Mouse (Mus musculus) thymus, postnatal 4 days (tissue): Measurements from ENCODE around the gene H6pd.

Source experiments
- DNase-seq: peaks from one replicate; pipeline ENCODE4 v3.0.0; 2021

Gene H6pd

DNA sequence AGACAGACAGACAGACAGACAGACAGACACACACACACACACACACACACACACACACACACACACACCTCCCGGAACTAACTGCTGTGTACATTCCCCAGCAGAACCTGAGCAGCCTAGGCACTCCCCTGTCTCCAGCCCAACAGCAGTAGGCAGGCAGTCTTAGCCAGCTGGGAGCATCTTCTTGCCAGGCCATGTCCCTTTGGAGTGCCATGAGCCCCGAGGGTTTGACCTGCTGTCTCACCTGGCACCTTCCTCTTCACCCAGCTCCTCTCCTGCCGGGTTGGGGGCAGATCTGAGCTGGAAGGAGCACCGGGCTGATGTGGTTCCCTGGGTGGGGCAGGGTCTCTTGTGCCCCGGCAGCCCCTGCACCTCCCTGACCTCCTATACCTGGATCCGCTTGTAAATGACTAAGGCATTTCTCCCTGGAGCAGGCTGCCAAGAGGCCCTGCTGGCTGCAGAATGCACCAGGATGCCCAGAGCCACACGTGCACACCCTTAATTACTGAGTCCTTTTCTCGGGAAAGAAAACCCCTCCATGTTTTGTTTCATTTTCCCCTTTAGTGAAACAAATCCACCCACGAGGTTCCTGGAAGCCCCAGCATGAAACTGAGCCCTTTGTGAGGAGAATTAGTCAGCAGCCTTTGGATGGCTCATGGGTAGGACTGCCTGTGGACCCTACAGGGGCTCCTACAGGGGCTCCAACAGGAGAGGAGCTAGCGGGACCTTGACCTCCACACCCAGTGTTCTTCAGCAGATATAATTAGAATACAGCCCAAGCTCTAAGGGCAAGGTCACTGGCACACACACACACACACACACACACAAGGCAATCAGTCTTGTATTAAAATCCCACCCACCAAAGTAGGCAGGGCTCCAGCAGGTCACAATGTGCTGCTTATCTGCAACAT is 65.7 kb downstream of the H6pd start:
- DNase-seq, result no peak

DNA sequence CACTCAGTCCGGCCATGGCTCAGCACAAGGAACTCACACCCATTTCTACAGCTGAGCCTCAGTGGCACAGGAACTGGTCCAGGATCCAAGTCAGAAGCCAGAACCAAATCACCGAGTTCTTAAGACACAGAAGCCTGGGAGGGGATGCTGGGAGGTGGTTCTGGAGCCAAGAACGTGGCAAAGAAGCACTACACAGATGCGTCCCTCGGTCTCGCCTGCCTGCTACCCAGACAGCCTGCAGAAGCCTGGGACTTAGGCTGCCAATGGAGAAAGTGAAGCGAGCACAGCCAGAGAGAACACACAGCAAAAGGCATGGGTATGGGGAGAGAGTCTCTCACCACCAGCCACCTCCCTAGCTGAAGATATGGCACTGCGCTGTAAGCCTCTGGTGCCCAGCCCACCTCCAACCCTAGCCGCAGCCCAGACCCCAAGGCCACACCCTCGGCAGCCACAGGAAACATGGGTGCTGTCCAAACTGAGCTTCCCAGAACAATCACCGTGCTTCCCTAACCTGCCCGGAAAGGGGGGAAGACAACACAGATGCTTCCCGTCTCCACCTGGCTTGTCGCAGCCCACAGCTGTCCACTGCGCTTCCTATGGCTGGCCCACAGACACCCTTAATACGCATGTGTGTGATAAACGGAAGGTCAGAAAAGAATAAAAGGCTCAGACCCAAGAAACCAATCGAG is 67.6 kb downstream of the H6pd start:
- DNase-seq, result no peak

DNA sequence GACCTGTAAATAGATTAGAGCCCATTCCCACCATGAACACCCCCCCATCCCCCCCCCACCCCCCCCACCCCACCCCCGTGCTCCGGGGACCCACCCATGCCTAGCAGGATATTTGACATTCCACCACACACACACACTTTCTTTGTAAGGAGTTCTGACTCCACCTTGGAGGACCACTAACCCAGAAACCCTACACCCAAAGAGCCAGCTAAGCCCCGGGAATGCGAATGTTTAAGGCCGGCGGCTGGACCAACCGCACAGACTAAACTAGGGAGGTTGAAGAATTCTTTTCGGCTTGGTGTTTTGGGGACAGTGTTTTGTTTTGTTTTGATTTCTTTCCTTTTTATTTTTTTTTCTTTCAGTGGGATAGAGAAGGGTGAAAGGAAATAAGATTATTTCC is 70.1 kb downstream of the H6pd start:
- no peak for DNase-seq

DNA sequence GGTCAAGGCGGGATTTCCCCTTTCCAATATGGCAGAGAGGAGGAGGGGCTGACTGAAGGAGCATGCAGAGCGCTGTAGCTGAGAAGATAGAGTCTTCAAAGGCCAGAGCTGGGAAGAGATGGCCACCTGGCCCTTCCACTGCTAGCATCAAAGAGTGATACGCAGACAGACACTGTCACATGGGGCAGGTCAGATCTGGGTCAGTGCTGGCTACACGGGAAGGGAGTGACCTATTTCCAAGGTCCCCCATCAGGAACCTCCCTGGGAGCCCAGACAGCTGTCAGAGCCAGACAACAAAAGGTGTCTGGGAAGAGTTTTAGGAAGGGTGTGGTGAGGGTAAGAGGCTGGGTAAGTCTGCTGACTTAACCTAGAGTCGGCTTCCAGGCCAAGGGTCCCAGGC is 71.9 kb downstream of the H6pd start:
- DNase-seq, result no peak

DNA sequence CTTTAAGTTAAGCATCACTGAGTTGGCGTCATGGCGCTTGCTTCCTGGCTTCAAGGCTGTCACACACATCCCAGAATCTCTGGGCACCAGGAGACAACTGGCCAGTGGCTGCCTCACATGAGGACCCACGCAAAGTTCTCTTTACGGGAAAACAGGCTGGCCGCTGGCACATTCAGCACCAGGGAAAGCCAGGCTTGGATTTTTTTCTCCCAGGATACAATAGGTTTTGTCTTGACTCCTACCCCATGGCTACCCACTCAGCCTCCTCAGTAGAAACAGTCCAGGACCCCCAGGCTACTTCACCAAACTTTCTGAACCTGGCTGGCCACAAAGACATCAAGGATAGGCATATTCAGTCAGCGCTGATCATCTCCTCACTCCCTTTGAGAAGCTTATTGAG is 73.4 kb downstream of the H6pd start:
- no peak for DNase-seq

DNA sequence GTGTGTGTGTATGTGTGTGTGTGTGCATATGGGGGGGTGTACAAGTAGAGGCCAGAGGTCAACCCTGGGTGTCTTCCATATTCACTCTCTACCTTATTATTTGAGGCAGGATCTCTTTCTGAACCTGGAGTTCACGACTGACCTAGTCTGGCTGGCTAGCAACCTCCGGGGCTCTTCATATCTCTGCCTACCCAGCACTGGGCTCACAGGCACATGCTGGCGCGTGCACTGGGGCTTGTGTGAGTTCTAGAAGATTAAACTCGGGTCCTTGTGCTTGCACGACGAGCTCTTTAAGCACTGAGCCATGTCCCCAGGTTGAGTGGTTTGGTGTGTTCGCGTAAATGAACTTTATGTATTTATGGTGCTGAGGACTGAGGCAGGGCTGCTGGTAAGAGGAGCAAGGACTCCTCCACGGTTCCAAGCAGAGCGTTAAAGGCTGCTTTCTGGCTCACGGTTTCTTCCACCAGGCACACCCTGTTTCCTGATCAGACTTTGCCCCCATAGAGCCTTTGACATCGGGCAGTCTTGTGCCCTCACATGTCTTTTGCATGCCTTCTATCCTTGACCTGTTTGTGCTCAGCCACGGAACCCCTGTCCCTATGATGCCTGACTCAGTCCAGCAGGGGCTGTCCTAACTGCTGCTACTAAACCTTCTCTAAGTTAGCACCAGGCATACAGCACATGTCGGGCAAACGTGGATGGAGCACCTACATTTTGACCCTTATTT is 75.1 kb downstream of the H6pd start:
- no peak for DNase-seq

DNA sequence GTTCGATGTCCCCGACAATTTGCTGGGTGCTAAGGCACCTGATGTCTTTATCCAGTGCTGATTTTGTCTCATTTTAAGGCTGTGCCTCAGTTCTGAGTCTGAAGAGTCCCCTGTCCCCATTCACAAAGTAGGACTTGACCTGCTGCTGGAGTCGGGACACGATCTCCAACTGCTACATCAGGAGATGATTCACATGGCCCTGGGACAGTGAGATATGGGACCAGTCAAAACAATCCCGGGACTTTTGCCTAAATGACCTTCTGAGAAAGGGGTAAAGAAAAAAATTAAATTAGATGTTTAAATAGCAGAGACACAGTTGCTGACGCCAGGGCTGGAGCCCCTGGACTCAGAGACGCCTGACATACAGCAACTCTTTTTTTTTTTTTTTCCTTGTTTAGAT is 75.8 kb downstream of the H6pd start:
- no peak for DNase-seq

DNA sequence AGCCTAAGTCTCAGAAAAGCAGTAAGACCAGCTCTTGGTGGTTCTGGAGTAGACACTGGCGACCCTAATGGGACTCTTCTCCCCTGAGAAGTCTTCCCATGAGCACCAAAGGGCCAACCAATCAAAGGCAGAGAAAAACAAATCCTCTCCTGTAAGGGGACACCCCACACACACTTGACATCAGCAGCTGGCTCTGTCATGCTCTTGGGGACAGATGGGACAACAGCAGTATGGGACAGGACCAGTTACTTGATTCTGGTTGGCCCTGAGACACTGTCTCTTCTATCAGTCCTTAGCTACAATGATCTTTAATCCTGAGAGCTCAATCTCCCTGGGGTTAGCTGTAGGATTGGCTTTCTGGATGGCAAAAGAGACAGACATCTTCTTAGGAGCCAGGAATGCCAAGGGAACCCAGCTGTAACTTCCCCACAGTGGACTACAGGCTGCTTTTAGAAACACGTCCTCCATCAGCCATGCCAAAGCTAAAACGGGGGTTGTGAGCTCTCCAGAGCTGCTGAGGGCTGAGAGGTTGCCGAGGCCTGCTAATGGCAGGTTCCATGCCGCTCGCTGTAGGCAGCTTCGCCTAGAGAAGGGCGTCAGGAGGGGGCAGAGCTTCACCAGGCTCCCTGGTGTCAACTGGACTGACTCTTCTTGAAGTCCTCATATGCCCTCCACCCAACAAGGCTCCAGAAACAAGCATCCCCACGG is 76.6 kb downstream of the H6pd start:
- DNase-seq, result no peak

DNA sequence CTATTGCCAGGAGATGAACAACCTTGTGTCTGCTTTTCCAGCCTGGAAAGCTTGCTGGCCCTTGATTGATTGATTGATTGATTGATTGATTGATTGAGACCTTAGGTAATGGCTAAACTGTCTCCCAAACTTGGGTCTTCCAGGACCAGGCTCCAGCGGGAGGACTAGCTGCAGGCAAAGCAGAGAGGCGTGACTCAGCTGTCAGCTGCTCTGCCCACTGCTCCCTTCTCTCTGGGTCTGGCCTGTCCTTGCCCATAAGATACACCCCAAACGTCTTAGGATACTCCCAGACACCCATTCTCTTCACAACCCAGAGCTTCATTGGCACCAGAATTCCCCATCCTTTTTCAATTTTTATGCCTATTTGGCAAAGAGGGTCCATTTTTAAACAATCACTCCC is 78.1 kb downstream of the H6pd start:
- DNase-seq, result no peak
